Mouse (Mus musculus) embryonic stem cell, embryonic (primary cell): ENCODE measurements at regions not wholly inside any gene's neighbourhood (a gene's known extent, or its start where the extent isn't known, plus 50 kb on each side); places are given as distances from the start of the nearest gene placed in this dataset.

Source experiments
- CTCF ChIA-PET, 4 experiments: fragments of 300-600 bp in 2 of 4; fragments of 350-600 bp in 2 of 4; sonication (Branson Sonifier 250); formaldehyde crosslinking; loops; one replicate each; lab custom pipeline; 2022; ENCODE audit warnings: inconsistent platforms in 2 of 4; lab: Charles Lee
- POLR2A ChIA-PET, 4 experiments: fragments of 300-600 bp in 2 of 4; fragments of 350-600 bp in 2 of 4; sonication (Branson Sonifier 250); formaldehyde crosslinking; loops; one replicate each; lab custom pipeline; 2022; ENCODE audit warnings: antibody characterized with exemption in 4 of 4, inconsistent platforms in 1 of 4; lab: Charles Lee

GRCm38 (mm10) chr5:90049856-90050255, 166.7 kb upstream of the Adamts3 start:
- POLR2A ChIA-PET, result no interaction called here
- CTCF ChIA-PET, result interaction anchor here in 1 of 4 experiments (0.7 kb wide), 1 partner anchor 451 kb away, joined by 7 read pairs; no protein-coding TSS in a partner anchor

- ChIA-PET POLR2A (no interaction called here), CTCF (no interaction called here)
Measured at GRCm38 (mm10) chr5:90042781-90043180, 159.6 kb upstream of the Adamts3 start.

- ChIA-PET CTCF (no interaction called here), POLR2A (no interaction called here)
Measured at GRCm38 (mm10) chr5:90033103-90033502, 150.0 kb upstream of the Adamts3 start.

GRCm38 (mm10) chr5:90030737-90031136, 147.6 kb upstream of the Adamts3 start:
- ChIA-PET CTCF (interaction anchor here in 2 of 4 experiments (0.6 to 0.7 kb wide), 2 partner anchors 208 to 917 kb away, joined by 3 read pairs; no protein-coding TSS in a partner anchor), POLR2A (interaction anchor here in 1 of 4 experiments (0.7 kb wide), 2 partner anchors 155 to 551 kb away, joined by 5 read pairs; no protein-coding TSS in a partner anchor)

GRCm38 (mm10) chr5:90029751-90030150, 146.6 kb upstream of the Adamts3 start:
- ChIA-PET CTCF (interaction anchor here in 1 of 4 experiments (0.5 kb wide), 1 partner anchor 10 kb away, joined by 3 read pairs; no protein-coding TSS in a partner anchor), POLR2A (interaction anchor here in 1 of 4 experiments (0.7 kb wide), 1 partner anchor 384 kb away, joined by 4 read pairs; no protein-coding TSS in a partner anchor)

- ChIA-PET POLR2A (no interaction called here), CTCF (no interaction called here)
Measured at GRCm38 (mm10) chr5:90026835-90027753, 144.0 kb upstream of the Adamts3 start.

- ChIA-PET CTCF (interaction anchor here in 1 of 4 experiments (0.7 kb wide), 1 partner anchor 224 kb away, joined by 3 read pairs; no protein-coding TSS in a partner anchor), POLR2A (no interaction called here)
Measured at GRCm38 (mm10) chr5:90021447-90021846, 138.3 kb upstream of the Adamts3 start.

GRCm38 (mm10) chr5:90000758-90001157, 117.6 kb upstream of the Adamts3 start:
- POLR2A ChIA-PET, result no interaction called here
- CTCF ChIA-PET, result interaction anchor here in 1 of 4 experiments (1.3 kb wide), 1 partner anchor 19 kb away, joined by 3 read pairs; no protein-coding TSS in a partner anchor

GRCm38 (mm10) chr5:89991568-89991967, 108.4 kb upstream of the Adamts3 start:
- ChIA-PET CTCF (no interaction called here), POLR2A (no interaction called here)

GRCm38 (mm10) chr5:89981627-89982026, 98.5 kb upstream of the Adamts3 start:
- CTCF ChIA-PET, result interaction anchor here (0.5 to 1.5 kb wide), 14 partner anchors 15 to 1372 kb away, joined by 3 to 8 read pairs (median 3); no protein-coding TSS in a partner anchor
- POLR2A ChIA-PET, result no interaction called here

GRCm38 (mm10) chr5:89980204-89980603, 97.1 kb upstream of the Adamts3 start:
- POLR2A ChIA-PET, result interaction anchor here in 1 of 4 experiments (0.5 kb wide), 1 partner anchor 1223 kb away, joined by 3 read pairs; no protein-coding TSS in a partner anchor
- CTCF ChIA-PET, result no interaction called here

GRCm38 (mm10) chr5:89952611-89953010, 69.5 kb upstream of the Adamts3 start:
- CTCF ChIA-PET, result no interaction called here
- POLR2A ChIA-PET, result interaction anchor here in 1 of 4 experiments (0.6 kb wide), 1 partner anchor 9 kb away, joined by 4 read pairs; no protein-coding TSS in a partner anchor

GRCm38 (mm10) chr5:89945660-89945925, 62.5 kb upstream of the Adamts3 start:
- POLR2A ChIA-PET, result interaction anchor here in 1 of 4 experiments (0.6 kb wide), 1 partner anchor 590 kb away, joined by 5 read pairs; no protein-coding TSS in a partner anchor
- CTCF ChIA-PET, result no interaction called here

GRCm38 (mm10) chr5:89944855-89945659, 61.9 kb upstream of the Adamts3 start:
- POLR2A ChIA-PET, result interaction anchor here in 1 of 4 experiments (0.6 kb wide), 1 partner anchor 589 kb away, joined by 5 read pairs; no protein-coding TSS in a partner anchor
- CTCF ChIA-PET, result no interaction called here

- CTCF ChIA-PET, result no interaction called here
Measured at GRCm38 (mm10) chr5:89943276-89944127, 60.4 kb upstream of the Adamts3 start.

GRCm38 (mm10) chr5:89942244-89942643, 59.1 kb upstream of the Adamts3 start:
- CTCF ChIA-PET, result no interaction called here
- POLR2A ChIA-PET, result no interaction called here

More at GRCm38 (mm10) chr5:89943276-89944127, 60.4 kb upstream of the Adamts3 start:
- POLR2A ChIA-PET, result no interaction called here

- ChIA-PET CTCF (no interaction called here), POLR2A (no interaction called here)
Measured at GRCm38 (mm10) chr5:89932999-89933398, 49.9 kb upstream of the Adamts3 start.
